Mouse (Mus musculus): ENCODE results near the gene Gm26938.

DNA sequence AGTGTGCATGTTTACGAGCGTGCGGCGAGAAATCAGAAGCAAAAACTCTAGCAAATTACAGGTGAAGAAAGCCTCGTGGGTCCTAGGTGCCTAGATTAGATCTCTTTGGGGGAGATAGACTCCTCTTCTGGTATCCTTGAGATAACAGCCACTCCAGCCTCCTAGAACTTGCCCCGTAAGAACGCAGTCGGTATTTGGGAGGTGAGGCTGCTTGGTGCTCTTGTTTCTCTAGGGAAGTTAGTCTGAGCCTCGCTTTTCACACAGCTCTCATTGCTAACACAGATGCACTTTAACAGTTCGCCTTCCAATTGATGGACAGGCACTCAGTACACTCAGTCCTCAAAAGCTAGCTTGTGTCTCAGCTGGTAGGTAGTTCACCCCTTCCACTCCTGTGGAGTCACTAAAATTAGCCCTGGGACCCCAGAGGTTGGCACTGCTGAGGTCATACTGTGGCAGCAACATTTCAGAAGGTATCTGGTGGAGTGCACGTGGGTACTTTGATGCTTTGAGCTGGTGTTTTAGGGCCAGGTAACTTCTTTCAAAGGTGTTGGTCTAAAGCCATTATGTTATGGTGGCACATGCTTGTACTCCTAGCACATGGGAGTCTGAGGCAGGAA is 33.9 kb downstream of the Gm26938 start:
- TF ChIP-seq CTCF (IDR thresholded peaks at IDR 0.05; ENCODE audit: control insufficient read depth, insufficient read depth, insufficient replicate concordance, low read depth, low read length) (no peak), POLR2A (IDR thresholded peaks at IDR 0.05; ENCODE audit: control insufficient read depth, low read depth, low read length) (no peak)

All from testis, adult 2 months (tissue).